Mouse (Mus musculus): ENCODE results near the gene Gm49353.

GRCm38 (mm10) chr10:29213534-29214100 lies 14.9 kb downstream of the Gm49353 start:
- TF ChIP-seq POLR2A (IDR thresholded peaks at IDR 0.05; ENCODE audit: insufficient read length, low read depth): no peak
- TF ChIP-seq USF1 (IDR thresholded peaks at IDR 0.05; ENCODE audit: low read depth): no peak
- TF ChIP-seq MYOG (IDR thresholded peaks at IDR 0.05; ENCODE audit: control insufficient read depth in 1 of 3, insufficient read depth in 1 of 3, insufficient read length in 2 of 3, low read depth in 2 of 3): no peak
- TF ChIP-seq MAX (IDR thresholded peaks at IDR 0.05; ENCODE audit: low read depth): no peak
- TF ChIP-seq TCF12 (IDR thresholded peaks at IDR 0.05; ENCODE audit: insufficient read depth, poor library complexity, severe bottlenecking): no peak
- no peak for TF ChIP-seq REST (IDR thresholded peaks at IDR 0.05; ENCODE audit: insufficient read depth, insufficient read length)

Measured in myocyte (in vitro differentiated cells).